Mouse (Mus musculus): ENCODE data around the gene Ppip5k2.

Ppip5k2 gene

GRCm38 (mm10) chr1:97660687-97661405, 109.4 kb downstream of the Ppip5k2 start:
- no peak for DNase-seq (ENCODE audit: low read depth)

GRCm38 (mm10) chr1:97659405-97659804, 110.8 kb downstream of the Ppip5k2 start:
- no peak for DNase-seq (ENCODE audit: low read depth)

- DNase-seq (ENCODE audit: low read depth): no peak
These were observed 112.4 kb downstream of the Ppip5k2 start for GRCm38 (mm10) chr1:97657786-97658185.

- DNase-seq (ENCODE audit: low read depth): no peak
These were observed 113.0 kb downstream of the Ppip5k2 start for GRCm38 (mm10) chr1:97657201-97657600.

All from fibroblast of lung, adult 2 months (primary cell).